Mouse (Mus musculus) ZHBTc4 (cell line): ENCODE data around the gene Cers1.

ENCODE experiments used
- DNase-seq: peaks from one replicate; pipeline ENCODE4 v3.0.0-alpha.2; 2011; ENCODE audit warnings: low read depth, low spot score

The Cers1 gene

DNA sequence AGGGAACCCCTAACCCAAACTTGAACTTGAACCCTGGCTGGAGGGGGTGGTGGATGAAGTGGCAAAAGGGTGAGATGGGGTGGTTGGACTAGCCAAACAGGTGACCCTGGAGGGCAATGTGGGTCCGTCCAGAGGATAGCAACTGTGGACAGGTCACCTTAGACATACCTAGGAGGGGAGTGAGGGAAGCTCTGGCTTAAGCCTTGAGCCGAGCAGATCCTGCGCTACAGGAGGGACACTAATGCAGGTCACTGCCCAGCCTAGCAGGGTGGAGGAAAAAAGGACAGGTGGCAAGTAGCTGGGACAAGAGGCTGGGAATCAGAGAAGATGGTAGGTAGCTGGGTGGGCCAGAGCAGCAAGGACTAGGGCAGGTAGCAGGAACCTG is 36.4 kb downstream of the Cers1 start:
- no peak for DNase-seq

- DNase-seq = peak; percentile 33
Observed at GRCm38 (mm10) chr8:70352657-70353151, 37.1 kb downstream of the Cers1 start.

GRCm38 (mm10) chr8:70353194-70353817 is 37.7 kb downstream of the Cers1 start, which contains the start of gene Upf1:
Gene Upf1 (minus strand): TSS chr8:70353278.
- peak; percentile 100 for DNase-seq

DNA sequence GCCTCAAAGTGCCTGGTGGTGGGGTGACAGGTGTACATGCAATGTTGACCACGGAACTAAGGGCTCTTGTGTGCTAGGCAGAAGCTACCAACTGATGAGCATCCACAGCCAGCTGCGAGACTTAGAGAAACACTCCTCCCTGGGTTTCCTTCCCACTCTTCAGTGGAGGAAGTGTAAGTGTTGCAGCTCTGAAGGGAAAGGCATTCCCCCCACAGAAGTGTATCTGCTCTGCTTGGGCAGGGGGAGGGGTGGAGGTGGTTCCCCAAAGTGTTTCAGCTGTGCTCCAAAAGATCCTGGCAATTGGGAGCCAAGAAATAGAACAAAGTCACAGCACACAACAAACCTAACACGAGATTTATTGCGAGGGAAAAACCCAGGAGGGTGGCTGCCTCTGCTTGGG is 38.4 kb downstream of the Cers1 start:
- DNase-seq = no peak

DNA sequence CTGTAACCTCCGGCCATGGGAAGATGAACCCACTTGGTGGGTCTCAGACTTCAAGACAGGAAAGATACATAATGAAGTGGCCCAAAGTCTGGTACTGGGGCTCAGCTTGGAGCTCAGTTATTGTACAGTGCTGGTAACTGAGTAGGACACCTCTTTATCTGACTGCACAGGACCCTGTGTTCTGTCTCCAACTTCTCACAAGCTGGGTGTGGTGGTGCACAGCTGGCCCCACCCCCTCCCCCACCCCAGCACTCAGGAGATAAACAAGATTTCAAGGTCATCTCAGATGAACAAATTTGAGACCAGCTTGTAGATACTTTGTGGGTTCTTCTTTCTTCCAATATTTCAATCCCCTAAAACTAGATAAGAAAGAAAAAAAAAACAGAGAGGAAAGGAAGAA is 40.5 kb downstream of the Cers1 start:
- DNase-seq = no peak

GRCm38 (mm10) chr8:70359411-70359810 is 43.8 kb downstream of the Cers1 start:
- peak; percentile 21 for DNase-seq

- peak; percentile 82 for DNase-seq
Observed at GRCm38 (mm10) chr8:70360769-70361168, 45.2 kb downstream of the Cers1 start.

GRCm38 (mm10) chr8:70361484-70362032 is 46.0 kb downstream of the Cers1 start:
- DNase-seq = no peak

DNA sequence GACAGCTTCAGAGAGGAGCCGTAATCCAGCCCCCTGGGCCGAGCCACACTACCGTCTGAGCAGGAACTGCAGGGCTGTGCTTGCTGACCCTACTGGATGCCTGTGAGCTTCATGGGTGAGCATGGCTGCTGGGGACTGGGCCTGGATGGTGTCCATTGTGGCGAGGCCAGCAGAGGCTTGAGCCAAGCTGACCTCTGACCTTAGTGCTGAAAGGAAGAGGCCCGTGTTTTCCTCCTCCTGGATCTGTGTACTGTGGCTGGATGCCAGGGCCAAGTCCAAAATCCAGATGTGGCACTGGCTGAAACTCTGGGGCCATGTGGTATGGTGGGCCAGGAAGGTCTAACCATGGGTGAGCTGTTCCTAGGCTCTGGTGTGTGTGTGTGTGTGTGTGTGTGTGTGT is 48.5 kb downstream of the Cers1 start:
- DNase-seq = no peak

DNA sequence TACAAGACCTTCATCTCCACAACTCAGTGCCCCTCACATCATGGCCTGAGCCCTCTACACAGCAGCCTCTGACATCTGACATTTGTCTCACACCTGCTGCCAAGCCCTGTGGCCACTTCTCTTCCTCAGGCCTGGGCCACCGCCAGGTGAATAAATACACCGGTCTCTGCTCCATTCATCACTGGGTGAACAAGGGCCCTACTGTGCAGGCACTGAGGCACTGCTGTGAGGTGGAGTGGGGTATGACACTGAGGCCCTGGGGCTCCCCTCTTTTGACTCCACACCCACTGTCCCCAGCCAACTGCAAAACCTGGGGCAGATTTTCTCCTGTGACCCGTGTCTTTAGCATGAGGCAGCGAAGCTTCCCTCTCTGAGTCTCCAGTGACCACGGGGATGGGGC is 51.0 kb downstream of the Cers1 start:
- no peak for DNase-seq

DNA sequence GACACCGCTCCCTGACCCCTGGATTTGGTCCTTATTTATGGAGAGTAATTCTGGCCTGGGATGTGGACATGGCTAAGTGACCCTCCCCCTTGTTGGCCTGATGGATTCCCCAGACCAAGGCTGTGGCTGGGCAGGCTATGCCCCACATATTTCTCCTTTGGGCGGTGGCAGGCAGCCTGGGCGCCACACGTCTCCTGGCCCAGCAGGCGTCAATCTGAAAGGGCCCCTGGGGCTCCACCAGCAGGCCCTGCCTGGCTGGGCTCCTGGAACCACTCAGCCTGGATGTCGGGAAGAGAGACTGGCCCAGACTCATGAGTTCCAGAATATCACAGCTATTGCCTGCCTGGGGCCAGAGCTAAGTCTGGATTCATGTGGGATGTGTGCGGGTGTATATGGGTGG is 54.9 kb downstream of the Cers1 start:
- DNase-seq = no peak

- no peak for DNase-seq
Observed at GRCm38 (mm10) chr8:70371951-70372350, 56.4 kb downstream of the Cers1 start.

DNA sequence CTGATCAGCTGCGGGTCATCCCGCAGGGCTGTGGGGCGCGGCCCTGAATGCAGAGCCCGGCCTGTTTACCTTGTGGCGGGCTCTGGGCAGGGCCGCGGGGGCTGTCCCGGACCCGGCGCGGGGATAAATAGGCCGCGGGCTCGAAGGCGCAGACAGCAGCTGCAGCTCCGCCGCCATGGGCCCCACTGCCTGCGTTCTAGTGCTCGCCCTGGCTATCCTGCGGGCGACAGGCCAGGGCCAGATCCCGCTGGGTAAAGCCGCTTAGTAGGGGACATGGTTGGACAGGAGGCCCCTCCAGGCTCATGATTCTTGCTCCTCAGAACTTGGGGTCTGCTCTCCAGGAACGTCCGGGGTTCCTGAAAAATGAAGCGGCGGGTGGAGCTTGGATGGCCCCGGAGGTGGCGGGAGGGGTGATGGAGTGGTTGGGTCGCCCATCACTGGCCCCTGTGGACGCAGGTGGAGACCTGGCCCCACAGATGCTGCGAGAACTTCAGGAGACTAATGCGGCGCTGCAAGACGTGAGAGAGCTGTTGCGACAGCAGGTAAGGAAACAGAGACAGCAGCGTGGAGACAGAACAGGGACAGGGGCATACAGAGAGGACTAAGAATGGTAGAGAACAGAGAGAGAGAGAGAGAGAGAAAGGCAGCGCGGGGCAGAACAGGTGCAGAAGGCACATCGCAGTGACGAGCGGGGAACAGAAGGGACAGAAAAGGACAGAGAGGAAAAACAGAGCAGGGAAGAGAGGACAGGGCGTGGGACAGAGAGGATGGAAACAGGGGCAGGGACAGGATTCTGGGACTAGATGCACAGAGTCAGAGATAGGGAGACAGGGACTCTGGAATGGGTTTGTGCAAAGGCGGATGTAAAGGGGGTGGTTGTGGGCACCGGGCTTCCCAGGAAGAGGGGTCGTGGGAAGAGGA is 58.1 kb downstream of the Cers1 start, which contains the start of gene Comp:
Comp (plus strand) TSS at position 162 of the 921 bp plus-strand sequence.
- DNase-seq = peak; percentile 28

- DNase-seq = peak; percentile 95
Observed at GRCm38 (mm10) chr8:70374318-70374927, 58.8 kb downstream of the Cers1 start.

DNA sequence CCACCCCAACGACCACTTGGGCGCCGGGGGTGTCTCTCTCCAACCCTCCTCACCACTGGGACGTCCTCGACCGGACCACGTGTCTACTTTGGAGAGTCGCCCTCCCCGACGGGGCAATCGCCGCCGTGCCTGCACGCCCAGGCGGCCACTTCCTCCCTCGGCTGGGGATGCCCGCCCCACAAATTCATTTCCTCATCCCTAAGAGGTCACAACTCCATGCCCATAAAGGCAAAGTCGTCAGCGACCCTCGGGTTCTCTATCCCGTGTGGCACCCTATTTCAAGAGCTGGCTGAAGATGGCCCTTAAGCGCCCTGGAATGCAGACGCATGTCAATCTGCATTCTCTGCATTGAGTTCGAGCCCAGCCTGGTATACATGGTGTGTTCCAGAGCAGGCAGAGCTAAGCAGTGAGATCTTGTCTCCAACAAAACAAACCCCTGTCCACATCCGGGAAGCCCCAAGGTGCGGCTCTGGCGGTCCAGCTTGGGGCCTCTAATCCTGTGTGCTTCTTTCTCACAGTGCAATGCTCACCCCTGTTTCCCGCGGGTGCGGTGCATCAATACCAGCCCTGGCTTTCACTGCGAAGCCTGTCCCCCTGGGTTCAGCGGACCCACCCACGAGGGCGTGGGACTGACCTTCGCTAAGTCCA is 59.8 kb downstream of the Cers1 start:
- DNase-seq = peak; percentile 37

GRCm38 (mm10) chr8:70376275-70376741 is 60.7 kb downstream of the Cers1 start:
- peak; percentile 49 for DNase-seq

- peak; percentile 39 for DNase-seq
Observed at GRCm38 (mm10) chr8:70377049-70377448, 61.5 kb downstream of the Cers1 start.

DNA sequence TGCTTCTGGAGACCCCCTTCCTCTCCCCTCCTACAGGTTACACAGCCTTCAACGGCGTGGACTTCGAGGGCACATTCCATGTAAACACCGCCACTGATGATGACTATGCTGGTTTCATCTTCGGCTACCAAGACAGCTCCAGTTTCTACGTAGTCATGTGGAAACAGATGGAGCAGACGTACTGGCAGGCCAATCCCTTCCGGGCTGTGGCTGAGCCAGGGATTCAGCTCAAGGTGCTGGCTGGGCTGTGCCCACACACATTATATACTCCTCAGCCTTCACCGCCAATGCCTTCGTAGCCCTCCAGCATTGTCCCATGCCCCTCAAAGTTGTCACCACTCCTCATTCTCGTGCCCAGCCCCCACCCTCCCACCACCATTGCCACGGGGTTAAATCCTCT is 64.5 kb downstream of the Cers1 start:
- DNase-seq = no peak
